Mouse (Mus musculus): Measurements from ENCODE around the gene Disc1. TPM values are rescaled to one million over a fixed set of nuclear protein-coding genes. Genes with fewer than 3 reads are reported as not detected.

Disc1 gene
- total and polyA plus RNA-seq, 3 experiments: not detected

DNA sequence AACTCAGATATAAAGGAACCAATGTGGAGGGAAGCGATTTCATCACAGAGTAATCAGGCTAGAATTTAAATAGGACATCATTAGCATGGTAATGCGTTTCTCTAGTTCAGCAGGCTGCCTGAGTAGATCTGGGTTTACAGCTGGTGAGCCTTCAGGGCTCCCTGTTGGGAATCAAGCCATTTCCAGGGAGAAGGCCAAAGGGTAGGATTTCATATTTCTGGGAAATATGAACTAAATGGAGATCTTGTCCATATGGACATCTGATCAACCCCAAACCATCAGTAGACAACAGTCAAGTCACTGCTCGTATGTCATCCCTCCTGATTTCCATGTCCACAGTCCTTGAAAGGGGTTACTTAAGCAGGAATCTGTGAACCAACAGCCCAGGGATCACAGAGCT is 115.6 kb downstream of the Disc1 start:
- Histone ChIP-seq H3K27me3 (replicated peaks) (peaks cover 51% of the 10 kb centered on the region), H3K4me3 (replicated peaks in 1 of 3; ENCODE audit: low read depth in 2 of 3, low read length in 2 of 3, poor library complexity in 1 of 3) (no peak overlapping the region), H3K9ac (ENCODE audit: insufficient read depth, low read depth) (no peak overlapping the region), H3K27ac (ENCODE audit: insufficient read depth, low read depth) (no peak overlapping the region), H3K4me1 (ENCODE audit: control insufficient read depth in 1 of 2, insufficient read depth in 2 of 2) (no peaks in the 10 kb centered on the region), H3K9me3 (replicated peaks; ENCODE audit: low read length) (no peaks in the 10 kb centered on the region), H3K4me2 (ENCODE audit: insufficient read depth, low read depth, poor library complexity, severe bottlenecking) (no peak overlapping the region), H3K36me3 (replicated peaks in 1 of 2; ENCODE audit: control insufficient read depth in 1 of 2, insufficient read depth in 1 of 2, low read length in 1 of 2) (no peaks in the 10 kb centered on the region), H3K79me2 (replicated peaks; ENCODE audit: control insufficient read depth, extremely low read depth, insufficient read depth, poor library complexity, severe bottlenecking) (no peaks in the 10 kb centered on the region)
- DNase-seq (ENCODE audit: extremely low read depth): no peak
- in situ Hi-C loops (cut with MboI; ENCODE audit: low pct_ligation_motif_present, low pct_unique_long_range_greater_than_20kb, low sequenced_read_pairs) (loop anchor here (25.0 kb wide), 1 partner anchor 107 kb away; the partner anchor contains the start of gene Disc1), dilution Hi-C loops (cut with MboI; ENCODE audit: extremely low pct_ligation_motif_present, extremely low pct_unique_long_range_greater_than_20kb, low sequenced_read_pairs) (no loop called here)
- TF ChIP-seq ZKSCAN1 (IDR thresholded peaks at IDR 0.05; ENCODE audit: borderline replicate concordance, low read depth, low read length): no peak
- no peak for TF ChIP-seq ELF1 (IDR thresholded peaks at IDR 0.05; ENCODE audit: low read depth, low read length)
- TF ChIP-seq USF1 (IDR thresholded peaks at IDR 0.05; ENCODE audit: low read depth, low read length): no peak
- no peak for TF ChIP-seq ZNF384 (IDR thresholded peaks at IDR 0.05; ENCODE audit: low read depth, low read length)
- no peak for TF ChIP-seq MYC (IDR thresholded peaks at IDR 0.05; ENCODE audit: low read depth, low read length)
- no peak for TF ChIP-seq KAT2A (IDR thresholded peaks at IDR 0.05; ENCODE audit: insufficient replicate concordance, low read length)
- no peak for TF ChIP-seq RAD21 (IDR thresholded peaks at IDR 0.05; ENCODE audit: low read depth, low read length)
- no peak for TF ChIP-seq POLR2AphosphoS2 (IDR thresholded peaks at IDR 0.05; ENCODE audit: low read depth, low read length)
- TF ChIP-seq NELFE (IDR thresholded peaks at IDR 0.05; ENCODE audit: low read depth, low read length): no peak
- no peak for TF ChIP-seq PAX5 (IDR thresholded peaks at IDR 0.05; ENCODE audit: low read length)
- TF ChIP-seq CTCF (conservative IDR thresholded peaks at IDR 0.05 in 1 of 2, IDR thresholded peaks at IDR 0.05 in 1 of 2; ENCODE audit: low read depth in 2 of 2, low read length in 2 of 2): no peak
- no peak for TF ChIP-seq EP300 (IDR thresholded peaks at IDR 0.05; ENCODE audit: low read length)
- no peak for TF ChIP-seq RCOR1 (conservative IDR thresholded peaks at IDR 0.05; ENCODE audit: low read depth, low read length)
- TF ChIP-seq ZMIZ1 (IDR thresholded peaks at IDR 0.05; ENCODE audit: low read depth, low read length): no peak
- TF ChIP-seq UBTF (IDR thresholded peaks at IDR 0.05; ENCODE audit: low read depth, low read length): no peak

DNA sequence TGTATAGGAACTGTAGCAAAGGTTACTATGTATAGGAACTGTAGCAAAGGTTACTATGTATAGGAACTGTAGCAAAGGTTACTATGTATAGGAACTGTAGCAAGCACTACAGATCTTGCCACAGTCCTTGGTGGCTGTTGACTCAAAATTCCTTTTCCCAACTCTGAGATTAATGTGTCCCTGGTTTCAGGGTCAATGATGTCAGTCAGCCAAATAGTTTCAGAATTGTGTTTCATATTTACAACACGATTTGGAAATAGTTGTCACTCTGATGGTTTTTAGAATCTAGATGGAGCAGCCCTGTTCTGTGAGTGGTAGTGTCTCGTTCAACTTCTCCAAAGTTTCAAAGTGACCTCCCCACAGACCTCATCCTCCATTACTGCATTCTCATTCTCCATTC is 117.5 kb downstream of the Disc1 start:
- Histone ChIP-seq H3K27ac (ENCODE audit: insufficient read depth, low read depth) (no peak overlapping the region), H3K4me1 (ENCODE audit: control insufficient read depth in 1 of 2, insufficient read depth in 2 of 2) (no peaks in the 10 kb centered on the region), H3K4me2 (ENCODE audit: insufficient read depth, low read depth, poor library complexity, severe bottlenecking) (no peak overlapping the region), H3K4me3 (replicated peaks in 1 of 3; ENCODE audit: low read depth in 2 of 3, low read length in 2 of 3, poor library complexity in 1 of 3) (no peak overlapping the region), H3K36me3 (replicated peaks in 1 of 2; ENCODE audit: control insufficient read depth in 1 of 2, insufficient read depth in 1 of 2, low read length in 1 of 2) (no peaks in the 10 kb centered on the region), H3K9me3 (replicated peaks; ENCODE audit: low read length) (peaks cover 4% of the 10 kb centered on the region), H3K27me3 (replicated peaks) (peaks cover 47% of the 10 kb centered on the region), H3K79me2 (replicated peaks; ENCODE audit: control insufficient read depth, extremely low read depth, insufficient read depth, poor library complexity, severe bottlenecking) (no peaks in the 10 kb centered on the region), H3K9ac (ENCODE audit: insufficient read depth, low read depth) (no peak overlapping the region)
- no peak for TF ChIP-seq CTCF (conservative IDR thresholded peaks at IDR 0.05 in 1 of 2, IDR thresholded peaks at IDR 0.05 in 1 of 2; ENCODE audit: low read depth in 2 of 2, low read length in 2 of 2)
- TF ChIP-seq MXI1 (IDR thresholded peaks at IDR 0.05; ENCODE audit: low read depth, low read length): no peak
- TF ChIP-seq EP300 (IDR thresholded peaks at IDR 0.05; ENCODE audit: low read length): no peak
- no peak for TF ChIP-seq ZMIZ1 (IDR thresholded peaks at IDR 0.05; ENCODE audit: low read depth, low read length)
- no peak for TF ChIP-seq USF1 (IDR thresholded peaks at IDR 0.05; ENCODE audit: low read depth, low read length)
- TF ChIP-seq ELF1 (IDR thresholded peaks at IDR 0.05; ENCODE audit: low read depth, low read length): no peak
- TF ChIP-seq CHD1 (IDR thresholded peaks at IDR 0.05; ENCODE audit: low read depth, low read length): no peak
- TF ChIP-seq SMC3 (IDR thresholded peaks at IDR 0.05; ENCODE audit: low read depth, low read length): no peak
- no peak for TF ChIP-seq CHD2 (IDR thresholded peaks at IDR 0.05; ENCODE audit: low read length)
- no peak for TF ChIP-seq POLR2AphosphoS2 (IDR thresholded peaks at IDR 0.05; ENCODE audit: low read depth, low read length)
- TF ChIP-seq NELFE (IDR thresholded peaks at IDR 0.05; ENCODE audit: low read depth, low read length): no peak
- no peak for TF ChIP-seq RAD21 (IDR thresholded peaks at IDR 0.05; ENCODE audit: low read depth, low read length)
- DNase-seq (ENCODE audit: extremely low read depth): no peak
- dilution Hi-C loops (cut with MboI; ENCODE audit: extremely low pct_ligation_motif_present, extremely low pct_unique_long_range_greater_than_20kb, low sequenced_read_pairs): no loop called here
- in situ Hi-C loops (cut with MboI; ENCODE audit: low pct_ligation_motif_present, low pct_unique_long_range_greater_than_20kb, low sequenced_read_pairs): loop anchor here (25.0 kb wide), 1 partner anchor 109 kb away; the partner anchor contains the start of gene Disc1
